Mouse (Mus musculus): Measurements from ENCODE around the gene Sowahc. TPM values are rescaled to one million over a fixed set of nuclear protein-coding genes. Genes with fewer than 3 reads are reported as not detected.

Gene Sowahc
- polyA plus RNA-seq, 1 experiment from 2014 or later = 4.3 TPM

DNA sequence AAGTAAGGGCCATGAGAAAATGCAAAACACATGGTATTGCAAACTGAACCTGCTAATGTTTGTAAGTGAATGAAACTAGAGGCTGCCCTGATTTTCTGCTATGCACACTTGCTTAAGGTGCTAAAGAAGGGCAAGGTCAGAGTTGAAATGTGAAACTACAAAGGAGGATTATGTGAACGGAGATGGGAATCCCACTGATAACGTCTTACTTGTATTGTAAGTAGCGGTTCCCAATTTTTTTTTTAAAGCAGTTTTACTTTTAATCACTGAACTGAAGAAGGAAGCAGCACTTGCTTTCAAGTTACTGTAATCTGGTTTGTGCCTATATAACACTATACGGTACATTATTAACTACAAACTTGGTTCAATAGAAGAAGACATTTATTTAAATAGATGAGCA, 2.1 kb downstream of the Sowahc start:
- no peaks in the 10 kb centered on the region for H3K9me3 ChIP-seq (replicated peaks)
- H3K4me2 ChIP-seq = peak overlapping the region; percentile 99; the same call in 1 of the 2 replicates
- H3K4me3 ChIP-seq = no peak overlapping the region
- H3K27ac ChIP-seq (ENCODE audit: poor library complexity, severe bottlenecking) = no peak overlapping the region
- WGBS = 70% methylated on average over 4 of the region's 4 CpGs
- H3K36me3 ChIP-seq = no peaks in the 10 kb centered on the region
- ATAC-seq (ENCODE audit: insufficient number of reproducible peaks, low FRiP score) = no peak
- peaks cover 16% of the 10 kb centered on the region for H3K4me1 ChIP-seq (replicated peaks)
- no peak overlapping the region for H3K9ac ChIP-seq
- no peaks in the 10 kb centered on the region for H3K27me3 ChIP-seq (replicated peaks)

DNA sequence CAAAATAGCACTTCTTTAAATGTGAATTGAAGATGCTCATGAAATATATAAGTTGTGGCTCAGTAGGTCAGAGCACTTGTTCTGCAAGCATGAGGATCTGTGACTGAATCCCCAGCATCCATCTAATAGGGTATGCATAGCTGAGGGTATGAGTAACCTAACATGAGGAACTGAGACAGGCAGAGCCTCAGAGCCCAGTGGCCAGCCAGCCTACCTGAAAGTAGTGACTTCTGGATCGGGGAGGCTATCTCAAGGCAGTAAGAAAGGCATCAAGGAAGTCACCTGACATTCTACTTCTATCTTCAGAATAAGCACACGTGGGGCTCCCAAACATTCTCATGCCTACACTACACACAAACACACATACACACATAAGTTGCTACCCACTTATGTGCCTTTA, 3.4 kb downstream of the Sowahc start:
- no peak for ATAC-seq (ENCODE audit: insufficient number of reproducible peaks, low FRiP score)
- no peaks in the 10 kb centered on the region for H3K9me3 ChIP-seq (replicated peaks)
- no peak overlapping the region for H3K27ac ChIP-seq (ENCODE audit: poor library complexity, severe bottlenecking)
- H3K4me3 ChIP-seq = no peak overlapping the region
- no peaks in the 10 kb centered on the region for H3K27me3 ChIP-seq (replicated peaks)
- no peaks in the 10 kb centered on the region for H3K36me3 ChIP-seq
- H3K4me1 ChIP-seq (replicated peaks) = peaks cover 14% of the 10 kb centered on the region
- H3K9ac ChIP-seq = no peak overlapping the region
- WGBS = 71% methylated on average over 2 of the region's 2 CpGs
- H3K4me2 ChIP-seq = no peak overlapping the region

DNA sequence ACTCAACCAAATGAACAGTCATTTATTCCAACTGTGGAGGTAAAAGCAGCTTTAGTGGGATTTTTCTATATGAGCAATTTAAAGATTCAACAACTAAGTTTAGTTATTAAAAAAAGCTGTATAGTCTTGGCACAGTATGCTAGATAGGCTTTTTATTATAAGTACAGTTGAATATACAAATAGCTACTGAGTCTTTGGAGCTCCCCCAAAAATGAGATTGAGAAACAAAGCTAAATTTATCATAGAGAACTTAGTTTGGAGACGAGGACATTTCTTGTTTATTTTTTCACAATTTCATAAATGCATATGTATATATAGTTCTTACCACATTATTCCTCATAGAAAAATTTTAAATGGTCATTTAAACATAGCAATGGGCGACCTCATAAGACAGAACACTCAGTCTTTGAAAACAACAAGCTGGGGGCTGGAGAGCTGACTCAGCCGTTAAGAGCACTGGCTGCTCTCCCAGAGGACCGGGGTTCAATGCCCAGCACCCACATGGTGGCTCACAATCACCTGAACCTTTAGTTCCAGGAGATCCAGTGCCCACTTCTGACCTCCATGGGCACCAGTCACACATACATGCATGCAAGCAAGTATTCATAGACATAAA, 7.6 kb downstream of the Sowahc start:
- Histone ChIP-seq H3K27me3 (replicated peaks) (no peaks in the 10 kb centered on the region), H3K9ac (no peak overlapping the region), H3K9me3 (replicated peaks) (no peaks in the 10 kb centered on the region), H3K4me1 (replicated peaks) (no peaks in the 10 kb centered on the region), H3K27ac (ENCODE audit: poor library complexity, severe bottlenecking) (no peak overlapping the region), H3K4me3 (no peak overlapping the region), H3K36me3 (no peaks in the 10 kb centered on the region), H3K4me2 (no peak overlapping the region)
- no peak for ATAC-seq (ENCODE audit: insufficient number of reproducible peaks, low FRiP score)
- WGBS = 73% methylated on average over 4 of the region's 4 CpGs

DNA sequence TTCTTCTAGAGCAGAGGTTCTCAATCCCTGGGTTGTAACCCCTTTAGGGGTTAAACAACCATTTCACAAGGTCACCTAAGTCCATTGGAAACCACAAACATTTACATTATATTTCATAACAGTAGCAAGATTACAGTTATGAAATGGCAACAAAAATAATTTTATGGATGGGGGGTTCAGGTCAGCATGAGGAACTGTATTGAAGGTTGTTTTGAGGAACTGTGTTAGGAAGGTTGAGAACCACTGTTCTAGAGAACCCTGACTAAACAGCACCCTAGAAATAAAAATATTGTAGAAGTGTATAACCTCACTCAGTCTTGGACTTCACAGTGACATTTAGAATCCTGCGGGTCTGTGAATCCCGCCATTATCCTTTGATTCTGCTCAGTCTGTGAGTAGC, 13.5 kb downstream of the Sowahc start:
- no peak overlapping the region for H3K9ac ChIP-seq
- H3K4me3 ChIP-seq = no peak overlapping the region
- H3K27me3 ChIP-seq (replicated peaks) = no peaks in the 10 kb centered on the region
- H3K4me1 ChIP-seq (replicated peaks) = no peaks in the 10 kb centered on the region
- ATAC-seq (ENCODE audit: insufficient number of reproducible peaks, low FRiP score) = no peak
- no peaks in the 10 kb centered on the region for H3K9me3 ChIP-seq (replicated peaks)
- no peak overlapping the region for H3K4me2 ChIP-seq
- no peaks in the 10 kb centered on the region for H3K36me3 ChIP-seq
- H3K27ac ChIP-seq (ENCODE audit: poor library complexity, severe bottlenecking) = no peak overlapping the region
- 84% methylated on average over 2 of the region's 2 CpGs for WGBS

DNA sequence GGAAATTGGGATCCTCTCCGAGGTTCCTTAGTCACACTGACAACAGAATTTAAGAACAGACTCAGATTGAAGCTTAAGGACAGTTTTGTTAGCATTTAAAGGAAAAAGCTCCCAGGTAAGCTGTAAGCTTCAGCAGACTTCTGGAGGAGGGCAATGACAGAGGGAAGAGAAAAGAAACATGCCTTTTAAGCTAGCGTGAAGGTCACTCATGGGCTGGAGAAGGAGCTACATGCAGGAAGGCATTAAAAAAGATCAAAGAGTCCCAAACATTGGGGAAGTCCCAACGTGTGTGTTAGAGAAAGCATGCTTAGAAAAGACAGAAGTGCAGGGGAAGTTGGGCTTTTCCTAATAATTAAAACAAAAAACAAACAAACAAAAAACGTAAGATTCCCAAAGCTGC, 14.1 kb downstream of the Sowahc start:
- no peak for ATAC-seq (ENCODE audit: insufficient number of reproducible peaks, low FRiP score)
- Histone ChIP-seq H3K27me3 (replicated peaks) (no peaks in the 10 kb centered on the region), H3K9me3 (replicated peaks) (no peaks in the 10 kb centered on the region), H3K4me2 (no peak overlapping the region), H3K27ac (ENCODE audit: poor library complexity, severe bottlenecking) (no peak overlapping the region), H3K36me3 (no peaks in the 10 kb centered on the region), H3K4me1 (replicated peaks) (no peaks in the 10 kb centered on the region), H3K4me3 (no peak overlapping the region), H3K9ac (no peak overlapping the region)
- 64% methylated on average over 4 of the region's 4 CpGs for WGBS

DNA sequence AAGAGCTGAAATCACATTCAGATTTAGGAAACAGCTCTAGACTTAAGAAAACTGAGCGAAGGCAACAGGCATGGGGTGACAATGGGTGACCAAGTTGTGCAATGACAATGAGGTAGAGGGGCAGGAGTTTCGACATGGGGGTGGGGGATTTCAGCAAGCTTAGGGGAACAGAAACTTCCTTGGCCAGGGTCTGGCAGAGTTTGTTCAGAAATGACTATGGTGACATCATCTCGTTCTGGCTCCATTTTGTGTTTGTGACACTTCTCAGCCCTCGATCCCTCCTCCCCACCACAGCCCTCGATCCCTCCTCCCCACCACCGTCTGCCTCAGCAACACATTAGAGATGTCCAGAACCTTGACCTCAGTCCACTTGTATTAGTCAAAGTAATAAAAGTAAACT, 14.7 kb downstream of the Sowahc start:
- Histone ChIP-seq H3K4me2 (no peak overlapping the region), H3K4me1 (replicated peaks) (no peaks in the 10 kb centered on the region), H3K9ac (no peak overlapping the region), H3K27me3 (replicated peaks) (no peaks in the 10 kb centered on the region), H3K36me3 (no peaks in the 10 kb centered on the region), H3K4me3 (no peak overlapping the region), H3K27ac (ENCODE audit: poor library complexity, severe bottlenecking) (no peak overlapping the region), H3K9me3 (replicated peaks) (no peaks in the 10 kb centered on the region)
- ATAC-seq (ENCODE audit: insufficient number of reproducible peaks, low FRiP score) = no peak
- WGBS = 73% methylated on average over 6 of the region's 6 CpGs

DNA sequence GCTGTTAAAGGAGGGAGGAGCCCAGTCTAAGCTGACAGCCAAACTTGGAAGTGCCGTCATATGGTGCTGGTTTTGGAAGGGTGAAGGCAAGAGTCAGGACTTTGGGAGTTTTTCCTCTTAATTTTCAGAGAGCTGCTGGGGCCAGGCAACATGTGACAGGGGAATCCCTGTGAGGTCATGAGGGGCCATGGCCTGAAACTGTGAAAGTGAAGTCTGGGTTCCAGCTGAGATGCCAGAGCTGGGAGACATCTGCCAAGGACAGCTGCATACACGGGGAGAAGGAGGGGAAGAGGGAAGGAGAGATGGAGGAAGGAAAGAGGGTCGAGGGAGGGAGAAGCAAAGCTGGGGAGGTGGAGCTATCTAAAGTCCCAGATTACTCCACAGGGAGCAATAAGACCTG, 16.0 kb downstream of the Sowahc start:
- H3K9me3 ChIP-seq (replicated peaks) = peaks cover 3% of the 10 kb centered on the region; the same call in 1 of the 2 replicates
- H3K9ac ChIP-seq = no peak overlapping the region
- H3K27ac ChIP-seq (ENCODE audit: poor library complexity, severe bottlenecking) = no peak overlapping the region
- H3K36me3 ChIP-seq = no peaks in the 10 kb centered on the region
- H3K27me3 ChIP-seq (replicated peaks) = no peaks in the 10 kb centered on the region
- no peaks in the 10 kb centered on the region for H3K4me1 ChIP-seq (replicated peaks)
- no peak overlapping the region for H3K4me2 ChIP-seq
- 35% methylated on average over 3 of the region's 3 CpGs for WGBS
- ATAC-seq (ENCODE audit: insufficient number of reproducible peaks, low FRiP score) = no peak
- no peak overlapping the region for H3K4me3 ChIP-seq

DNA sequence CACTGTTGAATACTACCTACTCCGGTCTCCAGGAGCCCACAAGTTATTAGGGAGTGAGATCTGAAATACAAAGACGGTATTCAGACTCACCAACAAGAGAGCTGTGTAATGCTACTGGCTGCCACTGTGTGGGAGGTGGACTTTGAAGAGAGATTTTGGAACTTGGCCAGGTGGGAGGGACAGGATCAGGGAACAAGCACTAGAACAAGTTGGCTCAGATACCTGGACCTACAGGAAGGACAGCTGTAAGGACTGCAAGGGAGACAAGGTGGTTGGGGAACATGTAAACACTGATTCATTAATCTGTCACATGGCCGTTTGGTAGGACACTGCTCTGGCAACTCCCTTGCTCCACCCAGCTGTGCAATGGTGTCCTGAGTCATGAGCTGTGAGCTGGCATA, 19.4 kb downstream of the Sowahc start:
- 60% methylated on average over 3 of the region's 3 CpGs for WGBS
- Histone ChIP-seq H3K4me1 (replicated peaks) (no peaks in the 10 kb centered on the region), H3K36me3 (no peaks in the 10 kb centered on the region), H3K4me3 (no peak overlapping the region), H3K9ac (no peak overlapping the region), H3K27ac (ENCODE audit: poor library complexity, severe bottlenecking) (no peak overlapping the region), H3K4me2 (no peak overlapping the region), H3K9me3 (replicated peaks) (peaks cover 3% of the 10 kb centered on the region; the same call in 1 of the 2 replicates), H3K27me3 (replicated peaks) (no peaks in the 10 kb centered on the region)
- no peak for ATAC-seq (ENCODE audit: insufficient number of reproducible peaks, low FRiP score)

DNA sequence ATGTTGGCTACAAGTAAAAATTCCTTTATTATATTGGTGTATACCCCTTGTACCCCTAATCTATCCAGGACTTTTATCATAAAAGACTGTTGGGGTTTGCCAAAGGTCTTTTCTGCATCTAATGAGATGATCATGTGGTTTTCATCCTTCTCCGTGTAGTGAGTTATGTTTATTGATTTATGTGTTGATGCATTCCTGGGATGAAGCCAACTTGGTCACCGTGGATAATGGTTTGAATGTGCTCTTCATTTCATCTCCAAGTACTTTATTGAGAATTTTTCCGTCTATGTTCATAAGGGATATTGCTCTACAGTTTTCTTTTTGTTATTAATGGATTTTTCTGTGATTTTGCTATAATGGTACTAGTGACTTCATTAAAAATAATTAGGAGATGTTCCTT, 27.8 kb downstream of the Sowahc start:
- no peaks in the 10 kb centered on the region for H3K36me3 ChIP-seq
- no peak overlapping the region for H3K9ac ChIP-seq
- no peaks in the 10 kb centered on the region for H3K9me3 ChIP-seq (replicated peaks)
- H3K27me3 ChIP-seq (replicated peaks) = no peaks in the 10 kb centered on the region
- no peak overlapping the region for H3K4me2 ChIP-seq
- whole genome bisulfite sequencing = 57% methylated on average over 3 of the region's 3 CpGs
- no peak overlapping the region for H3K4me3 ChIP-seq
- H3K4me1 ChIP-seq (replicated peaks) = peaks cover 8% of the 10 kb centered on the region
- ATAC-seq (ENCODE audit: insufficient number of reproducible peaks, low FRiP score) = no peak
- H3K27ac ChIP-seq (ENCODE audit: poor library complexity, severe bottlenecking) = no peak overlapping the region

DNA sequence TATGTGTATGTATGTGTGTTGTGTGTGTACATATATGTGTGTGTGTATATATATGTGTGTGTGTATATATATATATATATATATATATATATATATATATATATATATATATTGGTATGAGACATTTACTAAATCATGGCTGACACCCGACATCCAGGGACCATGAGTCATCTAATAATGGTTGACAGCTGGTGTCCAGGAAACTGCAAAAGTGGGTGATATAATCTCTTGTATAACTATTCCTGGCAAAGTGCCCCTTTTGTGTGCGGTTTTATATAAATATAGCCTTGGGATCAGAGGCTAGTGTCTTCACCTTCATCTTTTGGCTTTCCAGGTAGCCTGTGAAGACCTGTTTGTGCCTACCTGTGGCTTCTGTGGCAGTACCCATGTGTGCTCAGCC, 28.9 kb downstream of the Sowahc start:
- WGBS = 61% methylated on average over 2 of the region's 2 CpGs
- no peaks in the 10 kb centered on the region for H3K36me3 ChIP-seq
- ATAC-seq (ENCODE audit: insufficient number of reproducible peaks, low FRiP score) = no peak
- peaks cover 16% of the 10 kb centered on the region for H3K4me1 ChIP-seq (replicated peaks)
- no peaks in the 10 kb centered on the region for H3K9me3 ChIP-seq (replicated peaks)
- no peaks in the 10 kb centered on the region for H3K27me3 ChIP-seq (replicated peaks)
- no peak overlapping the region for H3K4me3 ChIP-seq
- H3K9ac ChIP-seq = no peak overlapping the region
- no peak overlapping the region for H3K27ac ChIP-seq (ENCODE audit: poor library complexity, severe bottlenecking)
- no peak overlapping the region for H3K4me2 ChIP-seq

DNA sequence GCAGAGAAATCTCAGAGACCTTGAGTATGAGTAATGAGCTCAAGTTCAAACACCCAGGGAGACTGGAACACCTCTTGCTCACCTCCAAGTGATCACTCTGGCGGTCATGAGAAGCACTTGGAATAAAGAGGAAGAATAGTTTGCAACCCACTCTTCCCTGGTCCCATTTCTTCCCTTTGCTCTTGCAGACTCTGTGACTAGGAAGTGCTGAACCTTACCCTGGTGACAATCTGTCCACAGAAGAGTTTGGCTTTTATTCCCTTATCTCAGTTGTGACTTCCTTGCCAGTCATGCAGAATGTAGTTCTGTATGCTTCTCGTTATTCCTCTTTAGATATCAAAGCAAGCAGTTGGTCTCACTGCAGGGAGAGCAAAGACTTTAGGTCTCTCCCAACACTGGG, 30.2 kb downstream of the Sowahc start:
- Histone ChIP-seq H3K9me3 (replicated peaks) (no peaks in the 10 kb centered on the region), H3K4me2 (no peak overlapping the region), H3K4me3 (no peak overlapping the region), H3K36me3 (no peaks in the 10 kb centered on the region), H3K9ac (no peak overlapping the region), H3K27me3 (replicated peaks) (no peaks in the 10 kb centered on the region), H3K4me1 (replicated peaks) (peaks cover 18% of the 10 kb centered on the region), H3K27ac (ENCODE audit: poor library complexity, severe bottlenecking) (no peak overlapping the region)
- 29% methylated on average over 2 of the region's 2 CpGs for WGBS
- no peak for ATAC-seq (ENCODE audit: insufficient number of reproducible peaks, low FRiP score)

DNA sequence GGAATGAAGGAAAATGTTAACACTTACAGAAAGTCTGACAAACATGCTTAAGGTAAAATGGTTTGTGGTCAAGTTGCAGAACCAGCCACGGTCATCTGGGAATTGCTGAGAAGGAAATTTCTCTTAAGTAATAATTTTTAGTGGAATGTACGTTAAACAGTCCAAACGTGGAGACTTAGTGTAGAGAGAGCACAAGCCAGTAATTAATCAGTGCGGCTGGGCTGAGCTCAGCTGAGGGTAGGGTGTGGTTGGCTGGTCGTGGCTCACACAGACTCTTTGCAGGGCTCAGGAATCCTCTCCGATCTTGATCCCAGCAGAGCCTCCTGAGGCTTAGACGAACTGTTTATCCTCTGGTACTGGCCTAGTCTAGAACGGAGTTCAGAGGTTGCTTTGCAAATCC, 30.6 kb downstream of the Sowahc start:
- 54% methylated on average over 8 of the region's 8 CpGs for WGBS
- Histone ChIP-seq H3K27me3 (replicated peaks) (no peaks in the 10 kb centered on the region), H3K4me1 (replicated peaks) (peaks cover 18% of the 10 kb centered on the region), H3K36me3 (no peaks in the 10 kb centered on the region), H3K27ac (ENCODE audit: poor library complexity, severe bottlenecking) (no peak overlapping the region), H3K4me3 (no peak overlapping the region), H3K9me3 (replicated peaks) (no peaks in the 10 kb centered on the region), H3K9ac (no peak overlapping the region), H3K4me2 (no peak overlapping the region)
- no peak for ATAC-seq (ENCODE audit: insufficient number of reproducible peaks, low FRiP score)

Measured in heart, embryonic 12.5 days (tissue).